Mouse (Mus musculus) cerebellum, adult 2 months (tissue): ENCODE measurements around the gene Cep152.

Experiments used
- CTCF ChIP-seq: fragments of 200-500 bp; IDR thresholded peaks from 2 replicates; pipeline ENCODE4 v1.5.1; 2011; ENCODE audit warnings: low read depth, mild to moderate bottlenecking, control low read depth, low read length, moderate library complexity, borderline replicate concordance; ENCODE audit not compliant: insufficient read depth
- POLR2A ChIP-seq: fragments of 200-500 bp; IDR thresholded peaks from 2 replicates; pipeline ENCODE4 v1.6.1; 2011; ENCODE audit warnings: low read length, control low read depth, borderline replicate concordance; ENCODE audit not compliant: insufficient read depth

DNA sequence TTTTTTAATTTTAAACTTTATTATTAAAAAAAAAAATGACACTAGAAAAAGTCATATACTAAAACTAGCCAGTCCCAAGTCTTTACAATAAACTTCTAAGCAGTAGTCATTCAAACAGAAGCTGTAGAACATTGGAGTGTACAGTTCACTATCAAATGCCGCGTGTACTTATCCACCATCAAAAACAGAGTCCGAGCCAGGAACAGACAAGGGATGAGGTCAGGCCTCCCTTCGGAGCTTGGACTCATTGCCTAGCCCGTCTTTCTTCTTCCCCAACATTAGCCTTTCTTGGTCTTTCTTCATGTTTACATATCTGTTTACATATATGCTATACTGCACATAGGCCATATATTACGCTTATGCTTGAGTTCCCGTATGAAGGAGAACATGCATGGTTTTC lies 9.5 kb downstream of the Cep152 start:
- no peak for TF ChIP-seq POLR2A
- TF ChIP-seq CTCF, result no peak
